Mouse (Mus musculus) MEL (cell line): Measurements from ENCODE around the gene Exoc4. TPM values are rescaled to one million over a fixed set of nuclear protein-coding genes. Genes with fewer than 3 reads are reported as not detected.

Experiments used
- DNase-seq: peaks from one replicate; pipeline ENCODE4 v3.0.0; 2011; ENCODE audit warnings: low read depth, low spot score
- H3K27ac ChIP-seq: 2 replicates; pipeline ENCODE4 v1.5.1; 2012; ENCODE audit warnings: low read depth, mild to moderate bottlenecking, control low read depth, low read length, moderate library complexity; ENCODE audit not compliant: control insufficient read depth
- H3K27me3 ChIP-seq, 2 experiments: fragments of 150-350 bp in 1 of 2; sonication (generic) in 1 of 2; 2 replicates each; pipeline ENCODE4 v1.6.1; 2012; ENCODE audit warnings: low read length in 2 of 2, mild to moderate bottlenecking in 2 of 2, improper control_type of control experiment in 1 of 2, moderate library complexity in 1 of 2; ENCODE audit not compliant: insufficient read depth in 2 of 2, control insufficient read depth in 1 of 2
- H3K36me3 ChIP-seq, 2 experiments: 2 replicates each; pipeline ENCODE4 v1.6.1; 2012 to 2014; ENCODE audit warnings: low read length in 2 of 2, improper control_type of control experiment in 1 of 2, inconsistent platforms in 1 of 2, mild to moderate bottlenecking in 1 of 2; ENCODE audit not compliant: insufficient read depth in 2 of 2, control insufficient read depth in 1 of 2
- H3K4me1 ChIP-seq, 2 experiments: fragments of 150-350 bp in 1 of 2; sonication (generic) in 1 of 2; 2 replicates each; pipeline ENCODE4 v1.6.1; 2012; ENCODE audit warnings: low read length in 2 of 2, improper control_type of control experiment in 1 of 2, mild to moderate bottlenecking in 1 of 2; ENCODE audit not compliant: insufficient read depth in 2 of 2, control insufficient read depth in 1 of 2
- H3K4me3 ChIP-seq, 2 experiments: fragments of 150-350 bp in 1 of 2; sonication (generic) in 1 of 2; 2 replicates each; pipeline ENCODE4 v1.5.1; 2012; ENCODE audit warnings: low read depth in 2 of 2, low read length in 2 of 2, mild to moderate bottlenecking in 2 of 2, moderate library complexity in 2 of 2, control low read depth in 1 of 2, improper control_type of control experiment in 1 of 2; ENCODE audit not compliant: control insufficient read depth in 1 of 2, insufficient read depth in 1 of 2
- H3K79me2 ChIP-seq: 2 replicates; pipeline ENCODE4 v1.6.1; 2012; ENCODE audit warnings: mild to moderate bottlenecking, low read length, moderate library complexity; ENCODE audit not compliant: control insufficient read depth, poor library complexity, insufficient read depth
- H3K9ac ChIP-seq: 2 replicates; pipeline ENCODE4 v1.6.1; 2012; ENCODE audit warnings: low read depth, mild to moderate bottlenecking, control low read depth, low read length, moderate library complexity; ENCODE audit not compliant: control insufficient read depth, poor library complexity, severe bottlenecking
- H3K9me3 ChIP-seq: fragments of 150-350 bp; sonication (generic); replicated peaks from 2 replicates; pipeline ENCODE4 v1.6.1; 2012; ENCODE audit warnings: mild to moderate bottlenecking, low read length, improper control_type of control experiment, moderate library complexity; ENCODE audit not compliant: insufficient read depth
- BHLHE40 ChIP-seq: IDR thresholded peaks from 2 replicates; pipeline ENCODE4 v1.6.1; 2012; ENCODE audit warnings: low read depth, mild to moderate bottlenecking, inconsistent platforms, low read length, improper control_type of control experiment, borderline replicate concordance
- CHD2 ChIP-seq: IDR thresholded peaks from 2 replicates; pipeline ENCODE4 v1.6.1; 2011; ENCODE audit warnings: low read length, improper control_type of control experiment
- ELF1 ChIP-seq: IDR thresholded peaks from 2 replicates; pipeline ENCODE4 v1.6.1; 2014; ENCODE audit warnings: low read depth, mild to moderate bottlenecking, inconsistent platforms, low read length, improper control_type of control experiment, moderate library complexity
- EP300 ChIP-seq, 2 experiments: IDR thresholded peaks; 2 replicates each; pipeline ENCODE4 v1.6.1; 2011; ENCODE audit warnings: improper control_type of control experiment in 2 of 2, low read length in 2 of 2, low read depth in 1 of 2, mild to moderate bottlenecking in 1 of 2
- ETS1 ChIP-seq: IDR thresholded peaks from 2 replicates; pipeline ENCODE4 v1.6.1; 2012; ENCODE audit warnings: low read depth, mild to moderate bottlenecking, inconsistent platforms, low read length, improper control_type of control experiment, moderate library complexity
- GATA1 ChIP-seq: IDR thresholded peaks from 2 replicates; pipeline ENCODE4 v1.6.1; 2011; ENCODE audit warnings: low read depth, low read length, improper control_type of control experiment
- HCFC1 ChIP-seq: IDR thresholded peaks from 2 replicates; pipeline ENCODE4 v1.6.1; 2012; ENCODE audit warnings: low read depth, mild to moderate bottlenecking, inconsistent platforms, low read length, improper control_type of control experiment, moderate library complexity
- KAT2A ChIP-seq: conservative IDR thresholded peaks from 2 replicates; pipeline ENCODE4 v1.6.1; 2012; ENCODE audit warnings: low read depth, low read length, improper control_type of control experiment, inconsistent platforms
- MXI1 ChIP-seq: IDR thresholded peaks from 2 replicates; pipeline ENCODE4 v1.6.1; 2011; ENCODE audit warnings: mild to moderate bottlenecking, low read depth, low read length, improper control_type of control experiment
- MYB ChIP-seq: IDR thresholded peaks from 2 replicates; pipeline ENCODE4 v1.6.1; 2011; ENCODE audit warnings: mild to moderate bottlenecking, low read depth, low read length, improper control_type of control experiment
- MYC ChIP-seq: IDR thresholded peaks from 2 replicates; pipeline ENCODE4 v1.6.1; 2011; ENCODE audit warnings: low read depth, mild to moderate bottlenecking, low read length, improper control_type of control experiment, moderate library complexity
- POLR2AphosphoS5 ChIP-seq: IDR thresholded peaks from 2 replicates; pipeline ENCODE4 v1.6.1; 2012; ENCODE audit warnings: low read depth, borderline replicate concordance, mild to moderate bottlenecking, inconsistent platforms, low read length, moderate library complexity, mixed read lengths
- RAD21 ChIP-seq: IDR thresholded peaks from 2 replicates; pipeline ENCODE4 v1.6.1; 2011; ENCODE audit warnings: mild to moderate bottlenecking, low read depth, low read length, improper control_type of control experiment
- SIN3A ChIP-seq: IDR thresholded peaks from 2 replicates; pipeline ENCODE4 v1.6.1; 2012; ENCODE audit warnings: low read length, improper control_type of control experiment, inconsistent platforms
- TAL1 ChIP-seq: IDR thresholded peaks from 2 replicates; pipeline ENCODE4 v1.6.1; 2012; ENCODE audit warnings: mild to moderate bottlenecking, inconsistent platforms, low read length, moderate library complexity, mixed read lengths
- TBP ChIP-seq: IDR thresholded peaks from 2 replicates; pipeline ENCODE4 v1.8.0; 2011; ENCODE audit warnings: low read depth, low read length, improper control_type of control experiment
- USF1 ChIP-seq: IDR thresholded peaks from 2 replicates; pipeline ENCODE4 v1.6.1; 2014; ENCODE audit warnings: low read depth, mild to moderate bottlenecking, inconsistent platforms, low read length, improper control_type of control experiment, moderate library complexity
- USF2 ChIP-seq, 2 experiments: IDR thresholded peaks; 2 replicates each; pipeline ENCODE4 v1.6.1; 2011 to 2012; ENCODE audit warnings: improper control_type of control experiment in 2 of 2, low read length in 2 of 2, borderline replicate concordance in 1 of 2, inconsistent platforms in 1 of 2, low read depth in 1 of 2, mild to moderate bottlenecking in 1 of 2; ENCODE audit not compliant: insufficient read depth in 1 of 2
- ZC3H11A ChIP-seq: IDR thresholded peaks from 2 replicates; pipeline ENCODE4 v1.6.1; 2012; ENCODE audit warnings: low read depth, mild to moderate bottlenecking, inconsistent platforms, low read length, improper control_type of control experiment
- ZKSCAN1 ChIP-seq: IDR thresholded peaks from 2 replicates; pipeline ENCODE4 v1.6.1; 2012; ENCODE audit warnings: low read depth, mild to moderate bottlenecking, inconsistent platforms, low read length, improper control_type of control experiment, moderate library complexity
- polyA plus RNA-seq, 2 experiments: library from polyadenylated mRNA; stranded (reverse) in 1 of 2; unstranded in 1 of 2; fragments of >175 nt in 1 of 2; fragments of >200 nt in 1 of 2; gene quantifications; 2 replicates each; pipeline versions ENCODE4 v1.2.1 to v1.2.4; 2012; ENCODE audit warnings: low replicate concordance in 2 of 2, low read depth in 1 of 2; ENCODE audit not compliant: insufficient read length in 2 of 2, insufficient read depth in 1 of 2, missing spikeins in 1 of 2
- total RNA-seq: library from RNA; depleted of rRNA; stranded (reverse); fragments of 300-350 nt; gene quantifications from 2 replicates; pipeline ENCODE4 v1.2.3, GENCODE M21; 2012

The Exoc4 gene
- total and polyA plus RNA-seq, 3 experiments = 16.4 to 22.6 TPM; not detected in 1

DNA sequence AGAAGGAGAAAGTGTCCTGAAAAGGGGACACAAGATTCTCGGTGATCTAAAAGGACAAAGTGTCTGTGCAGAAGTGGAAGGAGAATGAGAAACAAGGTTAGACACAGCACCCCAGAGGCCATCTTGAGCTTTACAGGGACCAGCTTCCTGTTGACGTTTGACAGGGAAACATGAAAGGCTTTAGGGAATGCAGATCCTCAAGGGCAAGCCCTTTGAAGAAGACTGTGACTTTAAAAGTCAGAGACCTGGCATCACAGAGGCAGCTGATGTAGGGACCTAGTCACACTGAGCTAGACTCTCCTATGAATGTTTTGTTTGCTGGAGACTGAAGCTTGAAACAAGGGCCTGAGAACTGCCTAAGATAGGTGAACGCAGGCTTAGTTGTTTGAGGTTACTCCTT lies 520.4 kb downstream of the Exoc4 start:
- no peak for TF ChIP-seq HCFC1
- TF ChIP-seq USF2 (IDR thresholded peaks at IDR 0.05; ENCODE audit: borderline replicate concordance in 1 of 2, insufficient read depth in 1 of 2, low read depth in 1 of 2, low read length in 2 of 2) = no peak
- TF ChIP-seq ZKSCAN1 = no peak
- no peak for TF ChIP-seq GATA1
- no peak for TF ChIP-seq ZC3H11A
- no peak for TF ChIP-seq MYB
- no peak for TF ChIP-seq EP300 (IDR thresholded peaks at IDR 0.05; ENCODE audit: low read depth in 1 of 2, low read length in 2 of 2)
- no peak for TF ChIP-seq RAD21
- TF ChIP-seq BHLHE40 = no peak
- no peak for TF ChIP-seq ELF1
- TF ChIP-seq MYC = no peak
- no peak for TF ChIP-seq SIN3A
- no peak for TF ChIP-seq CHD2
- no peak for DNase-seq
- H3K79me2 ChIP-seq = no peaks in the 10 kb centered on the region
- H3K4me1 ChIP-seq = no peaks in the 10 kb centered on the region
- H3K27me3 ChIP-seq = no peaks in the 10 kb centered on the region
- H3K27ac ChIP-seq = no peak overlapping the region
- no peak overlapping the region for H3K4me3 ChIP-seq
- H3K36me3 ChIP-seq = no peaks in the 10 kb centered on the region
- H3K9me3 ChIP-seq = no peaks in the 10 kb centered on the region
- no peak overlapping the region for H3K9ac ChIP-seq

DNA sequence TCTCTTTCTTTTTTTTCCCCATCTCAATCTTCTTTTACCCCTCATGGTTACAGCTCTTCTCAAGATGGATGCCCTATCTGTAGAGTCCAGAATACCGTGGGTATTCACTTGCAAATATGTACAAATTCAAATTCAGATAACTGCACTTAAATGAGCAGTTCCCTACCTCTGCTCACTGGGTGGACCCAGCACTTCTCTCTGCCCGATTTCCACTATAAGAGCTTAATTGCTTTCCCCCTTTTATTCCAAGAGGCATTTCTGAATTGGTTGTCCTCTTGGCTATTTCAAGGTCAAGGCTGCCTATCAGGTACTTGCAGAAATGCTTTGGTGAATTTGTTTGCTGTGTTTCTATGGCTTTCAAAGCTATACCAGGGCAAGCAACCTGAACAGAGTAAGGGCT lies 521.1 kb downstream of the Exoc4 start:
- no peak overlapping the region for H3K9ac ChIP-seq
- H3K36me3 ChIP-seq = no peaks in the 10 kb centered on the region
- no peaks in the 10 kb centered on the region for H3K27me3 ChIP-seq
- no peak for DNase-seq
- TF ChIP-seq TAL1 (no peak), MXI1 (no peak), MYB (no peak), TBP (no peak), ETS1 (no peak), ZC3H11A (no peak), USF1 (no peak), ZKSCAN1 (no peak), KAT2A (no peak), POLR2AphosphoS5 (no peak)
- TF ChIP-seq, all 39 proteins: peak for 0
- Histone ChIP-seq H3K4me3 (no peak overlapping the region), H3K79me2 (no peaks in the 10 kb centered on the region), H3K4me1 (no peaks in the 10 kb centered on the region), H3K27ac (no peak overlapping the region), H3K9me3 (no peaks in the 10 kb centered on the region)
